Mouse (Mus musculus) colon, adult 2 months (tissue): ENCODE measurements around the gene Gm21883. TPM values are rescaled to one million over a fixed set of nuclear protein-coding genes. Genes with fewer than 3 reads are reported as not detected.

Experiments
- polyA plus RNA-seq: library from polyadenylated mRNA; depleted of rRNA; stranded (reverse); fragments of >200 nt; gene quantifications from 2 replicates; pipeline ENCODE4 v1.2.3, GENCODE M21; 2012; rRNA removed

Gm21883 gene
- not detected in 2 replicates for polyA plus RNA-seq

GRCm38 (mm10) chrX:31574183-31574582, at the start of gene Gm21883:
TSS of gene Gm21883 (minus strand) at chrX:31574283.

GRCm38 (mm10) chrX:31618820-31619219, 44.7 kb upstream of the Gm21883 start, which contains the start of gene Spin2e:
TSS of gene Spin2e (minus strand) at chrX:31618920.

Other genes with a start within 250 kb of the Gm21883 start
- not detected in 2 replicates for gene Btbd35f26, start 237.8 kb downstream of the Gm21883 start, polyA plus RNA-seq
- gene Btbd35f19, start 190.4 kb downstream of the Gm21883 start, polyA plus RNA-seq = not detected in 2 replicates
- gene Spin2e, start 44.6 kb upstream of the Gm21883 start, polyA plus RNA-seq = not detected in 2 replicates
- gene Btbd35f25, start 142.9 kb upstream of the Gm21883 start, polyA plus RNA-seq = not detected in 2 replicates